Mouse (Mus musculus): ENCODE results near the gene Atp8a1. TPM values are rescaled to one million over a fixed set of nuclear protein-coding genes. Genes with fewer than 3 reads are reported as not detected.

Atp8a1 gene
- polyA plus RNA-seq, 1 experiment = not detected

DNA sequence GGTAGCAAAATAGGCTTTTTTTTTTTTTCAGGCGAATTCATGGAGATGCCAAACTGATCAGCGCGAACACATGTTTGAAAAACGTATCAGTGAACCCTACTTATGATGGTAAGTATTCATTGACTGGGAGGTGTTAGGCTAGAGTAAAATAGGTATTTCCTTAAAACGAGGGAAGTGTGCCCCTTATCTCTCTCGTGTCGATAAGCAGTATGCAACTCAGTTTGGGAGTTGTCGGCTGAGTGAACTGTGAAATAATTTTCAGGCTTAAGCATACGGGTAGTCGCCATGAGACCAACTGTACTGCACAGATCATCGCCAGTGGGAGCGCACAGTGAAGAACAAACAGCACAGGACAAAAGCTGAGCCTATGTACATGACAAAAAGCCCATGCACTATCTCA, 226.0 kb downstream of the Atp8a1 start:
- Histone ChIP-seq H3K4me3 (ENCODE audit: insufficient read depth, poor library complexity, severe bottlenecking) (no peak overlapping the region), H3K79me3 (ENCODE audit: low read depth) (no peaks in the 10 kb centered on the region), H3K36me3 (ENCODE audit: control insufficient read depth, insufficient read depth) (no peaks in the 10 kb centered on the region), H3K79me2 (ENCODE audit: control insufficient read depth, insufficient read depth) (no peaks in the 10 kb centered on the region), H3K27me3 (ENCODE audit: control insufficient read depth, insufficient read depth, insufficient read length) (no peaks in the 10 kb centered on the region), H3ac (ENCODE audit: control insufficient read depth, insufficient read length, low read depth) (no peak overlapping the region)
- TF ChIP-seq MYOG (IDR thresholded peaks at IDR 0.05; ENCODE audit: control insufficient read depth, extremely low read depth, insufficient read length) = no peak
- no peak for TF ChIP-seq MYOD1 (IDR thresholded peaks at IDR 0.05; ENCODE audit: control insufficient read depth, insufficient read length, low read depth)
- TF ChIP-seq CTCF (IDR thresholded peaks at IDR 0.05; ENCODE audit: control insufficient read depth, insufficient read depth, insufficient read length) = no peak
- TF ChIP-seq FOSL1 (IDR thresholded peaks at IDR 0.05; ENCODE audit: insufficient read depth, low read length, poor library complexity, severe bottlenecking) = no peak

DNA sequence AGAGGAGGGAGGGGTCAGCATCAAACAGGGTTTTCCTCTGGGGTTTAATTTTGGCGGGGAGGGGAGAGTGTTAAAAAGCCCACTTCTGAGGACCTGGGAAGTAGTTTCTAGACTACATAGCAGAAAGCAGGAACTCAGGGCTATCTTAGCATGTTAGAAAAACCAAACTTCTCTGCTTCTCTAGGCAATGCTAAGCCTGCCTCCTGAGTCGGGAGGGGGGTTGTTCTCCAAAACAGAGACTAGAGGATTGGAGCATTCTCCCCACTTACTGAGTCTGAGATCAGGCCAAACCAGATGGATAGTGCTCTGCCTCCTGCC, 237.8 kb downstream of the Atp8a1 start:
- Histone ChIP-seq H3K27me3 (ENCODE audit: control insufficient read depth, insufficient read depth, insufficient read length) (no peaks in the 10 kb centered on the region), H3K79me2 (ENCODE audit: control insufficient read depth, insufficient read depth) (no peaks in the 10 kb centered on the region), H3K4me3 (ENCODE audit: insufficient read depth, poor library complexity, severe bottlenecking) (no peak overlapping the region), H3K79me3 (ENCODE audit: low read depth) (no peaks in the 10 kb centered on the region), H3ac (ENCODE audit: control insufficient read depth, insufficient read length, low read depth) (no peak overlapping the region), H3K36me3 (ENCODE audit: control insufficient read depth, insufficient read depth) (no peaks in the 10 kb centered on the region)
- no peak for TF ChIP-seq MAX (IDR thresholded peaks at IDR 0.05)
- no peak for TF ChIP-seq CEBPB (IDR thresholded peaks at IDR 0.05; ENCODE audit: low read depth)
- no peak for TF ChIP-seq FOSL1 (IDR thresholded peaks at IDR 0.05; ENCODE audit: insufficient read depth, low read length, poor library complexity, severe bottlenecking)
- no peak for TF ChIP-seq USF1 (IDR thresholded peaks at IDR 0.05; ENCODE audit: low read depth)
- TF ChIP-seq MYOG (IDR thresholded peaks at IDR 0.05; ENCODE audit: control insufficient read depth, extremely low read depth, insufficient read length) = no peak
- no peak for TF ChIP-seq CTCF (IDR thresholded peaks at IDR 0.05; ENCODE audit: control insufficient read depth, insufficient read depth, insufficient read length)
- no peak for TF ChIP-seq MYOD1 (IDR thresholded peaks at IDR 0.05; ENCODE audit: control insufficient read depth, insufficient read length, low read depth)

DNA sequence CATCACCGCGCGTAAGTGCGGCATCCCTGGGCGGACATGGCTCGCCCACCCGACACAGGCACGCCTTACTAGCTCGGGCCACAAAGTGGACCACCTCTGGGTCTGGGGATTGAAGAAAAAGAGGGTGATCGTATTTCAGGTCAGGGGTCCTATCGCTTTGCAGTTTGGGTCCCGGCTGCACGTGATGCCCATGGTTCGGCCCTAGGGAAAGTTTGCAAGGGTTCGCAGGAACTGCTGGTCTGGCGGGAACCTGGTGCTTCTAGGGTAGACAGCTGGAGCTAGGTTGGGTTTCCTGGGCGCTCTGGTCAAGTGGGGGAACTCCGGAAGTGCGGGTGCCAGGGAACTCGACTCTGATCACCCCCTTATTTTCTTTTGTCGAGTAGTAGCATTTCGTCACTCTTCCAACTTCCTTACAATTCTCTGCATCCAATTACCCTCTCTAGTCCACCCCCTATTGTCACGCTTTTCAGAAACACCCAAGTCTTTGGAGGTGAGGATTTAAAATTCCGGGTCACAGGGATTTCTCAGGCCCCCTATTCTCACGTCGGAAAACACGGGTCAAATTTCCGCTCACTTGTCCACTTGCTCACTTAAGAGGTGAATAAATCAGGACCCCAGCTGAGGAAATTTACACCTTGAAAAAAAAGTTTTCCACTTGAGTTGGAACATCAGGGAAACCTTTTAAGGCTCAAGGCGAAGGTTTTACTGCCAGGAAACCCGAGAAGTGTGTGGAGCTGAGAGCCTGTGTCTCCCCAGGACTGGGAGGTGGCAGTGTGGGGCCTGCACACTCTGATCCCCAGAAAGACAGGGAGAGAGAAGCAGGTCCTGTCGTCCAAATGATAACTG, 238.3 kb downstream of the Atp8a1 start:
- Histone ChIP-seq H3K27me3 (ENCODE audit: control insufficient read depth, insufficient read depth, insufficient read length) (no peaks in the 10 kb centered on the region), H3K79me2 (ENCODE audit: control insufficient read depth, insufficient read depth) (no peaks in the 10 kb centered on the region), H3ac (ENCODE audit: control insufficient read depth, insufficient read length, low read depth) (no peak overlapping the region), H3K79me3 (ENCODE audit: low read depth) (no peaks in the 10 kb centered on the region), H3K36me3 (ENCODE audit: control insufficient read depth, insufficient read depth) (no peaks in the 10 kb centered on the region), H3K4me3 (ENCODE audit: insufficient read depth, poor library complexity, severe bottlenecking) (no peak overlapping the region)
- no peak for TF ChIP-seq MAX (IDR thresholded peaks at IDR 0.05)
- no peak for TF ChIP-seq FOSL1 (IDR thresholded peaks at IDR 0.05; ENCODE audit: insufficient read depth, low read length, poor library complexity, severe bottlenecking)
- TF ChIP-seq MYOD1 (IDR thresholded peaks at IDR 0.05; ENCODE audit: control insufficient read depth, insufficient read length, low read depth) = no peak
- no peak for TF ChIP-seq CEBPB (IDR thresholded peaks at IDR 0.05; ENCODE audit: low read depth)
- no peak for TF ChIP-seq MYOG (IDR thresholded peaks at IDR 0.05; ENCODE audit: control insufficient read depth, extremely low read depth, insufficient read length)
- TF ChIP-seq USF1 (IDR thresholded peaks at IDR 0.05; ENCODE audit: low read depth) = no peak
- TF ChIP-seq CTCF (IDR thresholded peaks at IDR 0.05; ENCODE audit: control insufficient read depth, insufficient read depth, insufficient read length) = no peak

DNA sequence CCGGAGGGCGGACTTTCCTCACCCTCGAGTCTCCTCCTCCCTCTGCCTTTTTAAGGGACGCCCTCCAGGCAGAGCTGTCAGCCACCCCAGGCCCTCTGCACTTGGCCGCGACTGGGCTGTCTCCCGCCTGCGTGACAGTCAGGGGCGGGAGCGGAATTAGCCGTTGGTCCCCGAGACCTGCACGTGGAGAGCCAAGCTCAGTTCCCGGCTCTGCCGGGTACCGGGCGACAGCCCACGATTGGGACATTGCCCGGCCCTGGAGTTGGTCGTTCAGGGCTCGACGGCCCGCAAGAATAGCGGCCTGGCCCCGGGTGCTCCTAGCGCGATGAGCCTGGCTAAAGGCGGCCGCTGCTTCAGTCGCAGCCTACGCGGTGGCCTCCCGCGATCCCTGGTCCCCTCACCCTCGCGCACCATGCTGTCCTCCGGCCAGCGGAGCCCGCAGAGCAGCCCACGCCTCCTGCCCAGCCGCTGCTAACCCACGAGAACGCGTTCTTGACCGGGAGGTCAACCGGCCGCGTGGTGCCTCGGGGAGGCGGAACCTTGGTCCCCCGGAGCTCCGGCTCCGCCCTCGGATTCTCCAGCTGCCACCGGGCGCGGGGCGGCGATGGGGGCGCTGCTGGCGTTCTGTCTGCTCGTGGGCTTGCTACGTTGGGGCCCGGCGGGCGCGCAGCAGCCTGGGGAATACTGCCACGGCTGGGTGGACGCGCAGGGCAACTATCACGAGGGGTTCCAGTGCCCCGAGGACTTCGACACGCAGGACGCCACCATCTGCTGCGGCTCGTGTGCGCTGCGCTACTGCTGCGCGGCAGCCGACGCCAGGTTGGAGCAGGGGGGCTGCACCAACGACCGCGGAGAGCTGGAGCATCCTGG, 239.2 kb downstream of the Atp8a1 start, which contains the start of gene Shisa3:
Gene Shisa3 (plus strand): TSS at position 79 of the 870 bp plus-strand sequence.
- Histone ChIP-seq H3K27me3 (ENCODE audit: control insufficient read depth, insufficient read depth, insufficient read length) (no peaks in the 10 kb centered on the region), H3K79me2 (ENCODE audit: control insufficient read depth, insufficient read depth) (no peaks in the 10 kb centered on the region), H3K36me3 (ENCODE audit: control insufficient read depth, insufficient read depth) (no peaks in the 10 kb centered on the region), H3K4me3 (ENCODE audit: insufficient read depth, poor library complexity, severe bottlenecking) (no peak within 1 kb of the TSS), H3ac (ENCODE audit: control insufficient read depth, insufficient read length, low read depth) (no peak within 1 kb of the TSS), H3K79me3 (ENCODE audit: low read depth) (no peaks in the 10 kb centered on the region)
- TF ChIP-seq MYOD1 (IDR thresholded peaks at IDR 0.05; ENCODE audit: control insufficient read depth, insufficient read length, low read depth) (no peak), CTCF (IDR thresholded peaks at IDR 0.05; ENCODE audit: control insufficient read depth, insufficient read depth, insufficient read length) (no peak), FOSL1 (IDR thresholded peaks at IDR 0.05; ENCODE audit: insufficient read depth, low read length, poor library complexity, severe bottlenecking) (no peak), CEBPB (IDR thresholded peaks at IDR 0.05; ENCODE audit: low read depth) (no peak), MAX (IDR thresholded peaks at IDR 0.05) (no peak), USF1 (IDR thresholded peaks at IDR 0.05; ENCODE audit: low read depth) (no peak)

DNA sequence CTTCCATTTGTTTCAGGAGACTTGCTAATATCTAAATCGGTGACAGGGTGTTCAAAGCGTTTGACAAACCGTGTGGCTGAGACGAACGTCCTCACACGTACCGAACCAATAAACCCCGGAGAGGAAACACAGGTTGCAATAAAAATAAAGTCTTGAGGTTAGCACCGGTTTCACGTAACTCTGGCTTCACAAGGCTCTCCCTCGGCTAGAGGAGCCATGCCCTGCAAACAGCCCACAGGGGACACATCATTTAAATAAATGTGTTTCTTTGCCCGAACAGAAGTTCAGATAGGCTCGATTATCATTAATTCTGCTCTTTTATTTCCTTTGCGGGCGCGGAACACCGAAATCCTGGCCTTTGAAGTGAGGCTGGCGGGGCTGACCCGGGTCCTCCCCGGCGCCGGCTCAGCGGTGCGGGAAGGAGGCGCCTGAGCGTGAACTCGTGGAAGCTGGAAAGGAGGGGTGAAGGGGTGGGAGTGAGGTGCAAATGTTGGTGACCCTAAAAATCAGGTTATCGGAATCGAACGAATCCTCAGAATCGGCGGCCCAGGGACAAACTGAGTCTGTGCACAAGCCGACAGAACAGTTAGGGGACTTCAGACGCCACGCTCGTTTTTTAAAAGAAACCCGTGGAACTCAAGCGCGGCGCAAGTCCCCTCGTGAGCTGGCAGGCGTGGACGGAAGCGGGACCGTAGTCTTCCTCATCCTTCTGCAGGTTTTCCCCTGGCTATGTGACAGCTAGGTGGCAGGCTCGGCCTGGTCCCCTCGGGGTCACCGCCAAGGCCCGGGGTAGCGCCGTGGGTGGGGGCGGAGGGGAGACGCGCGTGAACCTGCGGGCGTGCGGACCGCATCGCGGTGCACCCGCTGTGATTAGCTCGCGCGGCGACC, 240.1 kb downstream of the Atp8a1 start:
- TF ChIP-seq MAX (IDR thresholded peaks at IDR 0.05) (no peak), USF1 (IDR thresholded peaks at IDR 0.05; ENCODE audit: low read depth) (no peak), MYOD1 (IDR thresholded peaks at IDR 0.05; ENCODE audit: control insufficient read depth, insufficient read length, low read depth) (no peak), FOSL1 (IDR thresholded peaks at IDR 0.05; ENCODE audit: insufficient read depth, low read length, poor library complexity, severe bottlenecking) (no peak), CTCF (IDR thresholded peaks at IDR 0.05; ENCODE audit: control insufficient read depth, insufficient read depth, insufficient read length) (no peak), MYOG (IDR thresholded peaks at IDR 0.05; ENCODE audit: control insufficient read depth, extremely low read depth, insufficient read length) (no peak), CEBPB (IDR thresholded peaks at IDR 0.05; ENCODE audit: low read depth) (no peak)
- Histone ChIP-seq H3ac (ENCODE audit: control insufficient read depth, insufficient read length, low read depth) (no peak overlapping the region), H3K36me3 (ENCODE audit: control insufficient read depth, insufficient read depth) (no peaks in the 10 kb centered on the region), H3K4me3 (ENCODE audit: insufficient read depth, poor library complexity, severe bottlenecking) (no peak overlapping the region), H3K27me3 (ENCODE audit: control insufficient read depth, insufficient read depth, insufficient read length) (no peaks in the 10 kb centered on the region), H3K79me2 (ENCODE audit: control insufficient read depth, insufficient read depth) (no peaks in the 10 kb centered on the region), H3K79me3 (ENCODE audit: low read depth) (no peaks in the 10 kb centered on the region)

All from C2C12 (cell line).